ENCODE assay signal across 32 mouse cellular contexts in genomic region chr10:86063018-86063384, GRCm38 (mm10). TPM values are rescaled to one million over a fixed set of nuclear protein-coding genes. Genes with fewer than 3 reads are reported as not detected.
"Had no signal": no experiment of that assay in that cellular context is flagged by ENCODE, and none has a peak within 500 bp of the region (broad histone marks: within the 10 kb centered on the region; RNA-seq: fewer than 3 reads in every experiment).

No protein-coding gene starts in this region.

- H3K27ac ChIP-seq: gastrocnemius, adult 2 months; heart, embryonic 10.5 days; hindbrain, embryonic 10.5 days; hindbrain, embryonic 12.5 days; hindbrain, embryonic 14.5 days; intestine, embryonic 15.5 days; layer of hippocampus, adult 2 months; left cerebral cortex, adult 2 months; limb, embryonic 13.5 days; limb, embryonic 15.5 days; liver, embryonic 12.5 days had no signal

- H3K4me1 ChIP-seq: hindbrain, embryonic 12.5 days; intestine, embryonic 15.5 days; liver, embryonic 12.5 days had no signal

- H3K4me2 ChIP-seq: heart, embryonic 12.5 days; hindbrain, embryonic 12.5 days; hindbrain, embryonic 14.5 days; intestine, embryonic 15.5 days; limb, embryonic 13.5 days; limb, embryonic 15.5 days; liver, embryonic 12.5 days had no signal

- DNase-seq: gastrocnemius, adult 2 months; gastrocnemius, postnatal 10 days; gastrocnemius, postnatal 36 days; heart, adult 18-20 months; heart, postnatal 10 days; heart, postnatal 4 days; kidney, adult 2 months; kidney, adult 9 months; kidney, postnatal 10 days; kidney, postnatal 25 days; kidney, postnatal 4 days; left cerebral cortex, postnatal 4 days had no signal

- ATAC-seq: hindbrain, embryonic 16.5 days; inflammation-experienced regulatory T-cells, adult 6 months; intestine, embryonic 15.5 days; intestine, postnatal 0 days; liver, embryonic 12.5 days had no signal

- H3K9me3 ChIP-seq: heart, embryonic 10.5 days; hindbrain, embryonic 12.5 days; intestine, embryonic 15.5 days; limb, embryonic 15.5 days; liver, embryonic 12.5 days had no signal

- H3K9ac ChIP-seq: heart, embryonic 12.5 days; hindbrain, embryonic 12.5 days; hindbrain, embryonic 14.5 days; intestine, embryonic 15.5 days; limb, embryonic 13.5 days; limb, embryonic 15.5 days; liver, embryonic 12.5 days had no signal

- H3K4me3 ChIP-seq: gastrocnemius, adult 2 months; heart, embryonic 10.5 days; heart, embryonic 12.5 days; hindbrain, embryonic 10.5 days; hindbrain, embryonic 12.5 days; intestine, embryonic 15.5 days; layer of hippocampus, adult 2 months; left cerebral cortex, adult 2 months; limb, embryonic 13.5 days; limb, embryonic 15.5 days; liver, embryonic 12.5 days had no signal

- H3K27me3 ChIP-seq: heart, embryonic 12.5 days; hindbrain, embryonic 12.5 days; intestine, embryonic 15.5 days; limb, embryonic 13.5 days; limb, embryonic 15.5 days had no signal

- H3K36me3 ChIP-seq: heart, embryonic 10.5 days; heart, embryonic 12.5 days; hindbrain, embryonic 10.5 days; hindbrain, embryonic 12.5 days; intestine, embryonic 15.5 days; limb, embryonic 13.5 days; limb, embryonic 15.5 days; liver, embryonic 12.5 days had no signal

RNA-seq across cellular contexts. Expression of gene Bpifc, which starts 51.3 kb away (rescaled TPM):
- total RNA-seq: gastrocnemius, adult 2 months; gastrocnemius, postnatal 10 days; gastrocnemius, postnatal 36 days; heart, adult 18-20 months; heart, adult 8-10 months; heart, postnatal 10 days; heart, postnatal 25 days; heart, postnatal 4 days; layer of hippocampus, adult 2 months; layer of hippocampus, postnatal 10 days; left cerebral cortex, postnatal 14 days; left cerebral cortex, postnatal 4 days; liver, adult 2 months had no signal
- polyA plus RNA-seq: heart, embryonic 12.5 days; heart, embryonic 14.5 days; hindbrain, embryonic 12.5 days; hindbrain, embryonic 14.5 days; inflammation-experienced regulatory T-cells, adult 6 months; intestine, postnatal 0 days; liver, adult 2 months; liver, embryonic 12.5 days had no signal
